Mouse (Mus musculus): ENCODE measurements at regions not wholly inside any gene's neighbourhood (a gene's known extent, or its start where the extent isn't known, plus 50 kb on each side); places are given as distances from the start of the nearest gene placed in this dataset.
"Not testable (repeated sequence)": the region's sequence is repeated elsewhere in the genome, so short reads cannot be mapped to it uniquely, and the experiment has no call there.

GRCm38 (mm10) chr9:48047846-48048245 is 114.0 kb upstream of the Nxpe4 start:
- no peak for DNase-seq (ENCODE audit: low spot score in 2 of 2)

GRCm38 (mm10) chr9:48053580-48053979 is 108.2 kb upstream of the Nxpe4 start:
- DNase-seq (ENCODE audit: low spot score in 2 of 2) = no peak

DNA sequence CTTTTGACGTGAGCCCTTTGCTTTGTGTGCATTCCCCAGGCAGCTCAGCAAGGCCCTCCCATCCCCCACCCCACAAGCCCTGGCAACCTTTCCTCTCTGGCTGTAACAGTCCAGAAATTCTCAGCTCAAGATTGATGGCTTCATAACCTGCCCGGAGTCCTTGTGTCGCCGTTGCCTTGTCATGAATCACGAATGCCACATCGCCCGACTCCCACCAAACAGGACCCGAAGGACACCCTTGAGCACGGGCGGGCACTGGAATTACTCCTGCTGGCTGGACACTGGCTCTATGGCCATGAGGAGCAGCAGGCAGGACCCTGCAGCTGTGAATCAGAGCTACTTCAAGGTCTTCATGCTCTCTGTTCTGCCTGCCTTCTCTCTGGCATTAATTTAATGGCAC is 106.6 kb upstream of the Nxpe4 start:
- no peak for DNase-seq (ENCODE audit: low spot score in 2 of 2)

GRCm38 (mm10) chr9:48058599-48058998 is 103.2 kb upstream of the Nxpe4 start:
- no peak for DNase-seq (ENCODE audit: low spot score in 2 of 2)

GRCm38 (mm10) chr9:48059549-48060165 is 102.2 kb upstream of the Nxpe4 start:
- no peak for DNase-seq (ENCODE audit: low spot score in 2 of 2)

- DNase-seq (ENCODE audit: low spot score in 2 of 2) = no peak
These were observed 100.8 kb upstream of the Nxpe4 start for GRCm38 (mm10) chr9:48060996-48061395.

GRCm38 (mm10) chr9:48066730-48067345 is 95.0 kb upstream of the Nxpe4 start:
- peak in 1 of 2 experiments; percentile 31 for DNase-seq (ENCODE audit: low spot score in 2 of 2)

DNA sequence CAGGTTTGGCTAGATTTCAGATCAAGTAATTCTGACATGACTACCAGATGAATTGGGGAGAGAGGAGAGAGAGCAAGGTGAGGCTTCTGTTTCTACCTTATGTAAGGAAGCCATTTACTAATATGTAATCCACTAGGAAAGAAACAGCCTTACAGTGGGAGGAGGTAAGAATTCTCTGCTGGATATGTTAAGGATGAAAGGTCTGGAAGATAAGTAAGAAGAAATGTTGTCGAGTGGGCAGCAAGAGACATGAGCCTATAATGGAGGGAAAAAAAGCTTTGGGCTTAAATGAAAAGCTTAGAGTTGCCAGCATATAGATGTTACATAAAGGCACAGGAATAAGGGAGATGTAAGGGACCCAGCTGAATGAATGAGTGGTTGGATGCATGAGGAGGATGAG is 89.2 kb upstream of the Nxpe4 start:
- DNase-seq (ENCODE audit: low spot score in 2 of 2) = no peak

DNA sequence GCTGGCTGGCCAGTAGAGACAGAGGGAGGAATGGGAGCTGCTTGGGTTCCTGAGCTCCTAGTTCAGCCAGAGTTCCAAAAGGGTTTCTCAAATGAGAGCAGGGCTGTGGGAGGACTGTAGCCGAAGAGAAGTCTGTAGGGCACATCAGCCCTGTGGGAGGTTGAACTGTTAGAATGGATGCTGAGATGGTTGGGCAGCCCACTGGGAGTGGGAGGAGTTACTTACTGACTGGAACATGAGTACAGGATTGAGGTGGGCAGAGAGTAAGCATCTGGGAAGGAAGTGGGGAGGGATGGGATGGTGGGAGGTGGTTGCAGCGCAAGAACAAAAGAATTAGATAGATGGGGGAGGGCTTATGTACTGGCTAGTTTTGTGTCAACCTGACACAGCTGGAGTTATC is 88.7 kb upstream of the Nxpe4 start:
- no peak for DNase-seq (ENCODE audit: low spot score in 2 of 2)

- DNase-seq (ENCODE audit: low spot score in 2 of 2) = no peak
These were observed 86.1 kb upstream of the Nxpe4 start for GRCm38 (mm10) chr9:48075661-48076240.

DNA sequence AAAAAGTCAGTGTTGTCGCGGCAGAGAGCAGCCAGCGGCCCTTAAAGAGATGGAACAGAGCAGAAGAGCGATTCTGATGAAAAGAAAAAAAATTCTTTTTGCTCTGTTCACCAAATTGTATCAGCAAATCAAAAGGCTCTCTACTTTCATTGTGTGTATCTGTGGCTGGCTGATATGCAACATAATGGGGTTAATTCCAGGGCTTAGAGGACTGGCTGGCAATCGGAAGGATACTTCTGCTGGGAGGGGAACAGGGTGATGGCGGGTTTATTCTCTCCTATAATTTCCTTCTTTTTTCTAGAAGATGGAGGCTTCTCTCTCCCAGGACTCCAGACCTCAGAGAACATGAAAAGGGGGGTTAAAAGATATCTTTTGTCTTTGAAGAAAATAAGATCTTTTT is 79.4 kb upstream of the Nxpe4 start:
- DNase-seq (ENCODE audit: low spot score in 2 of 2) = no peak

DNA sequence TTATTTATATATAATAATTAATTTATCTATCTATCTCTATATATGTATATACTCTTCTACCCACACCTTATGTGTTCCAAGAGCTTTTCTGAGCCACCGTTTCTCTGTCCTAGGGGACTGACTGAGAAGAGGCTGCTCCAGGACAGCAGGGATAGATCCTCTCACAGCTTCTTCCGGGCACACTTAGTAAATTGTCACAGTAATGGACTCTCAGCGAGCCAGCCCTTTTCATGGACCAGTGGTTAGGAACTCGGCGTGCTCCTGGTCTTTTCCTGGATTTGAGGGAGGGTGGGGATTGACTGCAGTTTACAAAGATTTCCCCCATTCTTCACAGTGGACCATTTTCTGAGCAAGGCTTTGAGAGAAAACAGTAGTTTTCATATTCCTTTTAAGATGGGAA is 77.6 kb upstream of the Nxpe4 start:
- DNase-seq (ENCODE audit: low spot score in 2 of 2) = not testable (repeated sequence)

GRCm38 (mm10) chr9:48089661-48090060 is 72.2 kb upstream of the Nxpe4 start:
- DNase-seq (ENCODE audit: low spot score in 2 of 2) = no peak

DNA sequence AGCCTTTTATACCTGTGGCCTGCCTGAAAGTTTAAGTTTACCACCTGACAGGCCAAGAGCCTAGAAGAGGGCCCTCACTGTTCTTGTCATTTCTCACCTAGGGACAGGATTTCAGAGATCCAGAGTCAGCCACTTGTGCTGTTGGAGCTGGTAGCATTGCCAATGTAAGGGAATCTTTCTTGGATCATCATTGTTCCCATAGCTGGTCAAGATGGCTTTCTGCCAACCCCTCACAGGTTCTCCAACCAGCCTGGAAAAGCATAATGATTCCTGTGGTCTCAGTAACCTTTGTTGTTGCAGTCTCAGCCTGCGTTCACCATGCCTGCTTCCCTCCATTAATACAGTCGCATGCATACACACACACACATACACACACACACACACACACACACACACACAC is 67.1 kb upstream of the Nxpe4 start:
- no peak for DNase-seq (ENCODE audit: low spot score in 2 of 2)

DNA sequence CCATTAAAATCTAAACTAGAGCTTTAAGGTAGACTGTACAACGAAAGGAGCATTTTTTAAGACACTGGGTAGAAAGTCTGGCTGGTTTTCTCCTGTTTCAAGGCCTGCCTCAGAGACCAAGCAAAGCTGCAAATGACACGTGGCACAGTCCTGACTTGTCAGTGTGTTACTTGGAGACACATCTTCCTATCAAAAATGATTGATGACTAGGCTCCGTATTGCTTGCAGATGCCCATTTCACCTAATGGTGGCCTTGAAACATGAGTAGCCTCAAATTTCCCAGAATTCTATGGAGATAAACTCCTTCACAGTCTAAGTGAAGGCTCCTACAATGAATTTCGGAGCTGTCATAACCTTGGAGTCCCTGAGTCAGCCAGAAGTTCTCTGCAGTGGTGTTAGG is 62.0 kb upstream of the Nxpe4 start:
- no peak for DNase-seq (ENCODE audit: low spot score in 2 of 2)

DNA sequence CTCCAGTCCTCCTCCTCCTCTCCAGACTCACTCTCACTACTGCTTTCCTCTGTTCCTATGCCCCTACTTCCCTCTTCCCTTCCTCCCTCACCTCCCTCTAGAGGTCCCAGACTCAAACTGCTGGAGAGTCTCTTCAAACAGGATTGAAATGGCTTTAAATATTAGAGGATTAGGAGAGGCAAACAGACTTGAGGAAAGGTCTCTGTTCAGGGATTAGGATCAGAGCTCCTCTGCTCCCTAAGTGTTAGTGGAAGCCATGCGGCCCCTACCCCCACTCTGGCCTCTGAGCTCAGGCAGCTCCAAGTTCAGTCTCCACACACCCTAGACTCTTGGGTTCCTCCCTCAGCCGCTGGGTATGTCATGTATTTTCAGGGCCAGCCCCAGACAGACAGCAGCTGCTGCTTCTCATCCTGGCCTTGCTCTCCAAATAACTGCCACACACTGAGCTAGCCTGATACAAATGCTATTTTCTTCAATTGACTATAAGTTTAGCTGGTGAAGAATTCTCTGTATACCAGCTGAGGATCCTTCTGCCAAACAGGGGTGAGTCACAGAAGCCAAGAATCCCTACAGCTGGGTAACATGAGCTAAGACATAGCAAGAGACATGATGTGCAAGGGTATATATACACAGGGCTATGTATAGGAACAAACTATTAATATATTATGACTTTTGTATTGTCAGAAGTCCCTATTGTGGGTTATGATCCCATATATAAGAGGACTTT is 55.2 kb upstream of the Nxpe4 start:
- no peak for DNase-seq (ENCODE audit: low spot score in 2 of 2)

DNA sequence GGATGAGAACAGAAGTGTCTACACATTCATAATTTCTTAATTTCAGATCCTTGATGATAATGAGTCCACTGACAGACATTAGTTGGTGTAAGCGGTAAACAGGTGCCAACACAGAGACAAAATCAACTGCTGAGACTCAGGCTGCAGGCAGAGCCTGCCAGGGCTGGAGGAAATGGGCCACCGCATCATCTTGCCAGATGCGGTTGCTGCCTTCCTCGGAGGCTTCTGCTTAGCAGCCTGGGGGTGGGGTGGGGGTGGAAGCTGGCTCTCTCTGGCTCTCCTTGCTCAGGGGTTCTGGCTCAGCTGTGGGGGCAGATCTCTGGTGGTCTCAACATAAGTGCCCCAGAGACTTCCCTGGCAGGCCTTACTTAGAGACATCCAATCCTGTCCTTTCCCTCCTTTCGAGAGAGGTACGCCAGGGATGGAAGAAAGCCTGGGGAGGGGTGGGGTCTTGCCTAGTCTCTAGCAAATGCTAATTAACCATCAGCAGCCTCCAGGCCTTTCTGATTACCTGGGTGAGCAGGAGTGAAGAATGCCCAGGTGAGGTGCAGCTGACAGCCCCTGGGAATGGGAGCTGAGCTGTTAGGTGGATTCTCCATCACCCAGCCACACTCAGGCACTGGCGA is 52.7 kb upstream of the Nxpe4 start:
- peak in 1 of 2 experiments; percentile 16 for DNase-seq (ENCODE audit: low spot score in 2 of 2)

GRCm38 (mm10) chr9:48111316-48111890 is 50.4 kb upstream of the Nxpe4 start:
- DNase-seq (ENCODE audit: low spot score in 2 of 2) = peak in 1 of 2 experiments; percentile 64
